Mouse (Mus musculus): Measurements from ENCODE around the gene Nudt3. TPM values are rescaled to one million over a fixed set of nuclear protein-coding genes. Genes with fewer than 3 reads are reported as not detected.

Gene Nudt3
- total RNA-seq, 2 experiments from 2014 or later = 320 to 341 TPM

DNA sequence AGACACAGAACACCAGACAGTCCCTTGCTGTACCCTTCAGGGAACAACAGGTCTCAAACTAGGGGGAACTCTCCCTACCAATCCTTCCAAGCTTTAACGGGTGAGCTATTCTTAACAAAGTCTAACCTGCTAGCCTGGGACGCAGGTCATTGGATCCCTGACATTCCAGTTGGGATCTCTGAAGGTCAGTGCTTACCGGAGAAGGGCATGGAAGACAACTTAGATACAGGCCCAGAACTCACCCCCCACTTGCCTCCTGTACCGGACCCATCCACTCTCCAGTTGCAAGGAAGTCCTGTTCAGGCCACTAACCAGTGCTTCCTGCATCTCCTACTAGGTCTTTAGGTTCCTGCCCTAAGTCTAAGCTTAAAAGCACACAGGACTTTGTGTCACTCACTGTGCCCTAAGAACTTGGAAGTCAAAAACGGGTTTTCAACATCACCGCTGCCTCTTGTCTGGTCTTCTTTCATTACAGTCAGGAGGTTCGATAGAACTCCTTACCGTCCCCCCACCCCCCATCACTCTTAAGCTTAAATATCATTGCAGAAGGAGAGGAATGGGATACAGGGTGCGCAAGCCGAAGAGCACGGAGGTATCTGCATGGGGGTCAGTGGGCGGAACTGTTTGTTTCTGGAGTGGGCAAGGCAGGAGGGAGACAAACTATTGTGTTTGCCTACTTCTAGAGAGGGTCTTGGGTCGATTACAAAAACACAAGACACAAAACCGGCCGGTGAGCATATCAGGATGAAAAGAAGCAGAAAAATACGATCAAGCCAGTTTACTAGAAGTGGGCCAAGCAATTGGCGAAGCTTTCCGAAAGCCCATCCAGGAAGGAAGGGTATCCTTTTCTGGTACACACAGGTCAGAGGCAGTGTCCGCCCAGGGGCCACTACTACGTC is 69.0 kb downstream of the Nudt3 start:
- no peak for DNase-seq
- intact Hi-C loops (cut with DNase I) = no loop called here

DNA sequence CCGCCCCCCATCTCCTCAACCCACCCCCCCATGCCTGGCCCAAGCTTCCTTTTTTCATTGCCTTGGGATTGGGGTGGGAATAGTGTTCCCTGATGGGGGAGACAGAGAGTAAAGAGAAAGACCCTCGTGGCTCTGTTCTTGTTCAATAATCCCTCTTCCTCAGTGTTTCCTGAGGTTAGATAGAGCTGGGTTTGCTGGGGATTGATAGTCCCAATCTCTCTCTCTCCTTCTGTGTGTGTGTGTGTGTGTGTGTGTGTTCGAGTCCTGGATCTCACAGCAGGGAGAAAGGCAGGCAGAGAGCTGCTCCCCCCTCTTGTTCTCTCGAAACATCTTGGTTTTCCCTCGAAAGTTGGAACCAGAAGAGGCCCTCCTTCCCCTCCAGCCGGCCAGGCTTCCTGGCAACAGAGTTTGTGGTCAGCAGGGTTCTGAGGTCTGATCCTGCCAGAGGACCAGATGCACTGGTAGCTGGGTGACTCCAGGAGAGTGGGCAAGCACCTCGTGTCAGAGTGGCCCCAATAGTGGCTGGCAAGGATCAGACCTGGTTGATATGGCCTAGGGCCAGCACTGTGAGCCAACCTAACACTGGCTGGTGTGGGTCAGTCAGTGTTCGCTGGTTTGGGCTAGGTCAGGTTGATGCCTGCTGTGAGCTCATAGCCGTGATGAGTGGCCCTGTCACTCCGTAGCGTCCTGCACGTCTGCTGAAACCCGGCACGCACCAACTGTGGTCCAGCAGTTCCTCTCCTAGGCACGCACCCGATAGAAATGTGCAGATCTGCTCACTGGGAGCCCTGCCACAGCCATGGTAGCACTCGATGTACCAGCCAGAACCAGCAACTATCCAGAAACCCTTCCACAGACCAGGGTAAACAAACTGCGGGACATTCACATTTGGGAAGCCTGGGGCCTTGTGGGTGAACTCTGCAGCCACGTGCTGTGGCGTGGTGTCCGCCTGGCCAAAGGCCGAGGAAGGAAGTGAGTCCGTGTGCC is 70.8 kb downstream of the Nudt3 start:
- DNase-seq = no peak
- intact Hi-C loops (cut with DNase I) = no loop called here

DNA sequence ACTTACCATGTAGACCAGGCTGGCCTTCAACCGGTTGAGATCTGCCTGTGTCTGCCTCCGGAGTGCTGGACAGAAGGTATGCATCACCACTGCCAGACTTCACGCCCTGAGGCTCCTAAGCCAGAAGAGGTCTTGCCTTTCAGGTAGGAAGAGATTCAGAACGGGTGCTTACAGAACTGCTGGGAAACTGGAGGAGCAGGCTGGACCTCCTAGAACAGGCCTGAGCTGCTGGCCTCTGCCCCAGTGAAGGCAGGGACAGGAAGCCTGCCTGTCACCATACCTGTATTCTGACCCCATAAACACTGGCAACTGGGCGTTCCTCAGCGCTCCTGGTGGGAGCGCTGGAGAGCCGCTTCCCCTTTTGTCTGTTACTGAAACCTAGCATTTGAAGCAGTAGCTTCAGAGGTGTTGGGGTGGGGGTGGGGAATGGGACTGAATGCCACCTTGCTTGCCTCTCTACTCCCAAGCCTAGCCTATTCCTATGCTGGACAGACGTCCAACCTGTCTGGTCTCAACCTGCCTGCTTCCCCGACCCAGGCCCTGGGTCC is 71.8 kb downstream of the Nudt3 start:
- intact Hi-C loops (cut with DNase I) = no loop called here
- DNase-seq = no peak

DNA sequence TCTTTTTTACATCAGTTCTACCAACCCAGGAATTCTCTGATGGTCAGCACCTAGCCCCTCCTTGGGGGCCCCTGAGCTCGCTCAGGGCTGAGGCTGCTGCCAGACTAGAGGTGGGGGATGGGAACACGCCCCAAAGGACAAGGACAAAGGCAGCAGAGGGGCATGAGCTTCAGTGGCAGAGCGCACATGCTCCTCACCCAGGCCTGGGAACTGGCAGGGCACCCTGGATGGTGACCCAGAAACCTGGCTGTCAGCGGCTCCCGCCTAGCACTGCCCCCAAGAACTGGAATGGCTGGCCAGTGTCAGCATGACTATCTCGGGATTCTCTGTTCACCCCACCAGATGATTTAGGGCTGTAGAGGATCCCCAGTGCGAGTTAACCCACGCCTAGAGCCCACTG is 74.1 kb downstream of the Nudt3 start:
- peak in 1 of 2 experiments; percentile 42 for DNase-seq
- intact Hi-C loops (cut with DNase I) = no loop called here

DNA sequence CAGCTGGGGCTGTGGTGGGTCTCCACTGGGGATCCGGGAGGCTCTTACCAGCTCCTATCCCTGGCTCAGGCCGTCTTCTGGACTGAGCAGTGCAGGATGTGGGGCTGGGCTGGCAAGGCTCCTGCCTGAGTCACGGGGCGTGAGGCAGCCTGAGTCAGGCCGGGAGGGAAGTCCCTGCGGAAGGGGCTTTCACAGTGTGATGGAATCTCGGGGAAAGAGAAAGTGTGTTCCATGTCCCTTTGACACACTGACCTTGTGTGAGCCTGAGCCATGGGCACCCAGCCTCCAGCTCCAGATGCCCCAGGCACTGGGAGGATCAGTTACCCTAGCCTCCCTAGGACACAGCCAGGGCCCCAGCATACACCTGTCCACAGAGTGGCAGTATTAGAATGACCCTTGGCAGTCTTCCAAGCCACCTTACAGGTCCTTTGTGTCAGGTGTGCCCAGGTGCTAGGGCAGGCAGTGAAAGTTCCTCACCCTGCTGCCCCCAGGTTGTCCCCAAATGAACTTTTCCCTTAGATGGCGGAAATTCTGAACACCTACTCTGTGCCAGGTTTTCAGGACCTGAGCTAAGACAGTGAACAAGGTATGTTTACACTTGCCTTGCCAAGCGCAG is 75.9 kb downstream of the Nudt3 start:
- peak; percentile 57 to 66 for DNase-seq
- intact Hi-C loops (cut with DNase I) = no loop called here

DNA sequence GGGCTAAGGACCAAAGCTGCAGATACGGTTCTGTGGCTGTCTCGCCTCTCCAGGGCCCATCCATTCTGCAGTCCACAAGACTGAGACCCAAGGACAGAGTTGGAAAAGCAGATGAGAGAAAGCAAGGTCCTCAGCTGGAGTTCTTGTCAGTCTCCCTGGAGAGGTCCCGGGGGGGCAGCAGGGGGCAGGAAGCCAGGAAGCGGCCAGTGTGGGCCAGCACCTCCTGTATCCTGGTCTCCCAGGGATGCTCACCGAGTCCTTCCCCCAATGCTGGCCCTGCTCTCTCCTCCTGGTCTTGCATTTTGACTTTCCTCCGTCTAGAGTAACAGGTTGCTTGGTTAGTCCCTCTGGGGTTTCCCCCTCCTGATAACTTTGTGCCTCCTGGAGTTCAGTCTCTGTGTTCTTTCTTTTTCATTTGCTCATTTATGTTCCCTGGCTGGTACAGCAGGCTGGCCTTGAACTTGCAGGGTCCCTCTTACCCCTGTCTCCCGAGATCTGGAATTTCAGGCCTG is 76.7 kb downstream of the Nudt3 start:
- intact Hi-C loops (cut with DNase I) = no loop called here
- no peak for DNase-seq

DNA sequence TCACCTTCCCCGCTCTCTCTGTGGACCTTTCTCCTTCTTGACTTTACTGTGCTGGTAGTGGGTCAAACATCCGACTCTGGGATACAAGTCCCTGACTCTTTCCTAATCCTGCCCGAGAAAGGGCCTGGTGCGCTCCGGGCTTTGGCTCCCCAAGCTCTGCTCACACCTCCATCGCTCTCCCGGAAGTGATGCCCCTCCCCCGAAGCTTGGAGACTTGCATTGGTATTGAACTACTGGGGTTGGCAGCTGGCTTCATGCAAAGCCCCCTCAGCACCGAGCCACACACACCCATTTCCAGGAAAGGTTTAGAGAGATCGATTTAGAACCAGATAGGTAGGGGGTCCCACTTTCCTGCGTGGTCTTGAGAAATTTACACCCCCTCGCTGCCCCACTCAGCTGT is 77.3 kb downstream of the Nudt3 start:
- DNase-seq = no peak
- intact Hi-C loops (cut with DNase I) = no loop called here

DNA sequence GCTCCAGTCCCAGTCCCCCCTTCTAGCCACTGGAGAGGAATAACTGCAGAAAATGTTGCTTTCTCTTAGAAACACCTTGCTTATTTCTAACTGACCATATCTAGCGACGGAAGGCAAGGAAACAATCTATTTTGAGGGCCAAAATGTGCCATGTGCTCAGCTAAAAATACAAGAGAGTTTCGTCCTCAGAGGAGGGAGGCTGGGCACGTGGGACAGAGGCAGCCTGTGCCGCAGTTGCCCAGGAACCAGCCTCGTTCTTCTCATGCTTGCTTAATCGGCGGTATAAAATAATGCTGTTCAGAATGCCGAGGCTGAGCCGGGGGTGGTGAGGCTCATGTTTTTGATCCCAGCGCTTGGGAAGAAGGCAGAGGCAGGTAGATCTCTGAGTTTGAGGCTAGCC is 78.7 kb downstream of the Nudt3 start:
- DNase-seq = no peak
- intact Hi-C loops (cut with DNase I) = no loop called here

DNA sequence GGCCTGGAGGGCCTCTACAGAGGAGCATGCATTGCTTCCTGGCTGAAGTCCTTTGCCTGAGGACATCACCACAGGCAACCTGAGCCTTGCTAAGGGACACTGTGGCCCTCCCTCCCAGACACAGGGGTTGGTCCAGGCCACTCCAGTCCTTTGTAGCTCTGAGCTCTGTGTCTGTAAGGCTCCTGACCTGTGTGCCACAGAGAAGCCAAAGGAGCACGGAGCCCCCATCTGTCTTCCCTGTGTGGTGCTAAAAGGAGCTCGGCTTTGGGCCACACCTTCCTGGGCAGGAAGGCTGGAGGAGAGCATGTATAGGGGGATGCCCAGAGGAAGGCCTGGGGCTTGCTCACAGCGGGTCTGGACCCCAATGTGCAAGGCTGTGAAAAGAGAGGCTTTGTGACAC is 81.3 kb downstream of the Nudt3 start:
- no peak for DNase-seq

DNA sequence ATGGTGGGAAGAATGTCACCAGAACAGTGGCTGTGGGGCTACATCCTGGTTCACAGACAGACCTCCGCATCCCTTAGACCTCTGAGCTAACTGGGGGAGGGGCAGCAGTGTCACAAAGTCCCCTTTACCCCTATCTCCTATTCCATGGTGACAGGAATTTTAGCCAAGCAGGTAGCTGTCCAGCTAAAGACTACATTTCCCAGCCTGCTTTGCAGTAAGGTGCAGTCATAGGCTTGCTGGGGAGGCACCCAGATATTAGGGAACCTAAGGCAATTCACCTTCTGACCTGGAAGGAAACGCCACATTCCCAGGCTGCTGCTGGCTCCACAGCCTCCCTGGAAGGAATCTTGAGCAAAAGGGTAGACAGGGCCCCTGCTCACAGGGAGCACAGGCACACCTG is 82.0 kb downstream of the Nudt3 start:
- DNase-seq = no peak
- intact Hi-C loops (cut with DNase I) = no loop called here

More for the DNA sequence above, 81.3 kb downstream of the Nudt3 start:
- intact Hi-C loops (cut with DNase I) = no loop called here

DNA sequence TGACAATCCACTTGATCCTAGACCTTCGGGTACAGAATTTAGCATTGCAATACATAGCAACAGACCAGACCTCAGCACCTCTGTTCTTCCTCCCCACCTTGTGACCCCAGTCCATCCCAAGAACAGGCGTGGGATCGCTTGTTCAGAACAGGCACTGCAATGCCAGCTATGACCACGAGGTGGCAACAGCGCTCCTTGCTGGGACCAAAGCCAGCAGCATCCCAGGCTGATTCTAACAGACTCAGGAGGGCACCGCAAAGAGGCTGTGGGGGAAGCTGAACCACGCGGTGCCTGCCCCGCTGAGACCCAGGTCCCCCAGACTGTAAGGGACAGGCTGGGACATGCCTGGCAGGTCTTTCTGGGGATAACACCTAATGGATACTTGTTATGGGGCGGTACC is 88.6 kb downstream of the Nudt3 start:
- intact Hi-C loops (cut with DNase I) = loop anchor here (5.0 kb wide), 1 partner anchor 228 kb away; no protein-coding TSS in a partner anchor
- peak; percentile 85 to 95 for DNase-seq

DNA sequence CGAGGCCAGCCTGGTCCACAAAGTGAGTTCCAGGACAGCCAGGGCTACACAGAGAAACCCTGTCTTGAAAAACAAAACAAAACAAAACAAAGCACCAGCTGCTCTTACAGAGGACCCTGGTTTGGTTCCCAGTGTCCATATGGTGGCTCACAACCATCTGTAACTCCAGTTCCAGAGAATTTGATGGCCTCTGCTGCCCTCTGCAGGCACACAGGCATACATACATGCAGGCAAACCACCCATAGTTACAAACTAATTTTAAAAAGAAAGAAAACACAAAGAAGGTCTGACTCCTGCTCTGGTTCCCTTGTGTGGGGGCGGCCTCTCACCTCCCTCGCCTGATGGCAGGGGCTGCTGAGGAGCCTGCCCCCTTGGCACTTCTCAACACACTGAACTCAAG is 89.9 kb downstream of the Nudt3 start:
- DNase-seq = no peak
- intact Hi-C loops (cut with DNase I) = loop anchor here (5.0 kb wide), 1 partner anchor 229 kb away; no protein-coding TSS in a partner anchor

DNA sequence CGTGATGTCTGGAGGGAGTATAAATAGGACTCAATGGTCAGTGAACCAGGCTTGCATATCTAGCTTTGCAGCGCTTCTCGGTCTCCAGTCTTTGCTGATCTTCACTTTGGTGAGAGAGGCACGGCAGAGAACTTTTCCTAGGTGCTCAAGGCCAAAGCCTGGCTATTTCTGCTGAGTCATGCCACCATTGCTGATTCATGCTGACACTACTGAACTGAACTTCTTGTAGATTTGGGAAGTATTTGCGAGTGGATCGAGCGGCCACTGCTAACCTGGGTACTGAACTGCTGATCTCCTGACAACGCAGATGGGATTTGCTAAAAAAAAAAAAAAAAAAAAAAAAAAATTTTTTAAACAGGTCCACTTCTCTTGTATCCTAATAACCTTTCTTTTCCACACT is 91.2 kb downstream of the Nudt3 start:
- intact Hi-C loops (cut with DNase I) = loop anchor here (5.0 kb wide), 1 partner anchor 230 kb away; no protein-coding TSS in a partner anchor
- no peak for DNase-seq

Other genes starting within 250 kb of the Nudt3 start
- gene Grm4, start 102.1 kb downstream of the Nudt3 start, total RNA-seq (2021) = under 1 TPM; 0.15 to 0.19 TPM
- gene Hmga1, start 67.0 kb downstream of the Nudt3 start, total RNA-seq (2021) = 10 to 100 TPM; 37.1 to 38.2 TPM
- 10 to 100 TPM in 1 of 2 experiments, 1 to 10 TPM in 1; 10.0 to 10.4 TPM for gene AI413582, start 57.7 kb downstream of the Nudt3 start, total RNA-seq (2021)
- gene RPS10-NUDT3, start 11.7 kb upstream of the Nudt3 start, total RNA-seq (2021) = not detected
- 100 to 1,000 TPM; 542 to 580 TPM for gene Rps10, start 13.2 kb upstream of the Nudt3 start, total RNA-seq (2021)
- under 1 TPM; 0.27 to 0.48 TPM for gene Pacsin1, start 32.0 kb upstream of the Nudt3 start, total RNA-seq (2021)
- gene Spdef, start 105.5 kb upstream of the Nudt3 start, total RNA-seq (2021) = not detected
- 100 to 1,000 TPM; 114 to 117 TPM for gene D17Wsu92e, start 197.2 kb upstream of the Nudt3 start, total RNA-seq (2021)
- gene Snrpc, start 214.7 kb upstream of the Nudt3 start, total RNA-seq (2021) = 10 to 100 TPM; 61.8 to 70.0 TPM
- 10 to 100 TPM; 14.3 to 18.7 TPM for gene Uhrf1bp1, start 232.9 kb upstream of the Nudt3 start, total RNA-seq (2021)

Data from heart, postnatal 14 days (tissue).